Mouse (Mus musculus): ENCODE data around the gene Banp.

Gene Banp

DNA sequence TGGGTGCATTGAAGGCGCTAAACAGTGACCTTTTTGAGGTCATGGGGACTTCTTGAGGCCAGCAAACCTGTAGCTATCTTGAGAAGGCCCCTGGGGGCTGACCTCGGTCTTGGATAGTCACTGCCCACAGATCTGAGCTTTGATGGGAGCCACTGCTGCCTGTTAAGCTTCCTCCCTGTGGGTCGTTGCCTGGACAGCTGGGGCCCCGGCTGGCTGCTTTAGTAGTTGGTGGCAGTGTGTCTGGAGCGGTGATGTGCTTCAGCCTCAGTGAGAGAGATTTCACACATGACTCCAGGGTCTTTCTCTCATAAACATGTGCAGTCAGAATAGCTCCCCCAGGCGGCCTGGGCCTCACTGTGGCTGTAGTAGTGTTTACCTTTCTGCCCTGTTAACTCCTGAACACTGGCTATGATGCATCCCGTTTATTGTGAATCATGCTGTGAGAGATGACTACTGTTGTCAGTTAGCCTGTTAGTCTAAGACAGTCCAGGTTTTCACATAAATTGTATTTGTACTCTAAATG is 61.6 kb downstream of the Banp start:
- DNase-seq (ENCODE audit: low read depth in 1 of 2, low spot score in 2 of 2), result no peak

DNA sequence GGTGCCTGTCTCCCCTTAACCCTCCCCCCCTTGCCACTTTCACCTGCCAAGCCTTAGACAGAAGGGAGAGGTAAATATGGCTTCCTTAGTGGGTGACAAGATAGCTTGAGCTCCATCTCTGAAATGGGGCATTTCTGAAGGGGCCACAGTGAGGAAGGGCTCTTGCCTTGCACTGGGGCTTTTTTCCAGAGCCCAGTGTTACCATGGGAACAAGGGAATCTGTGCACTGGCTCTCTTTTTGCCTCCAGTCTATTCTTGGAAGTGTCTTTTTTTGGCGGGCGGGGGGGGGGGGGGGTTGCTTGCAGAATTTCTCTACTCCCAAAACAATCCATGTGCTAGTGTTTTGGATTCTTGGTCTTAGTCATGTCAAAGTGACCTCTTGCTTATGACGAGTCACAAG is 65.1 kb downstream of the Banp start:
- DNase-seq (ENCODE audit: low read depth in 1 of 2, low spot score in 2 of 2), result no peak

DNA sequence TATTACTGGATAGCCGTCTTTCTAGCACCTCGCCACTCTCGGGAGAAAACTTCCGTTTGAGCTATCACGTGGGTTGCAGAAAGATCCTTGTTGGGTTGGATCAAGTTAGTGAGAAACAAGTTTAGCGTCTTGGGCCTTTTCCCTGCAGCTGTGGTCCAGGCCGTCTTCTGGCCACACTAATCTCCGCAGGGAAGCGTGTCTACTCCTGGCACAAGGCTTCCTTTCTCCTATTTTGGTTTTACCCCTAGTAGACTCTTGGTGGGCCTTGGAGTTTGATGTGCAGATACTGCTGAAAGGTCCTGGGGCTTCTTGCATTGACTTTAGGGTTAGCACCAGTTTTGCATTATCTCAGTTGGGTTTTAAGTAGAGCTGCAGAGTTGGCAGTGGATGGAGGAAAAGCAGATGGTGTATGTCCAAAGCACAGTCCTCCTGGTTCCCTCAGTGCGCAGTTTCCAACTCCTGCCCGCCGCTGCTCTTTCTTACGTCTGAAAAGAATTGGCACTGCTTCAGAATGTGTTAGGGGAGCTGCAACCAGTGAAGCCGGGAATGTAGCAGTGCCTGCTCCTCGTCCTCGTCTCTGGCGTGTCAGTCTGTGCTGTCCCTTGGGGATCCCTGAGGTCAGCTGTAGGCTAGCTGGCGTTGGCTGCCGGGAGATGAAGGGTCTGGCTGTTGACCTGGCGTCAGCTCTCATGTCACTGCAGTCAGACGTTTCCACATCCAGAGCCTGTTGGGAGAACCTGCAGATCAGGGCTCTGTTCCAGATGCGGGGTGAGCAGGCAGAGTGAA is 68.7 kb downstream of the Banp start:
- no peak for DNase-seq (ENCODE audit: low read depth in 1 of 2, low spot score in 2 of 2)

DNA sequence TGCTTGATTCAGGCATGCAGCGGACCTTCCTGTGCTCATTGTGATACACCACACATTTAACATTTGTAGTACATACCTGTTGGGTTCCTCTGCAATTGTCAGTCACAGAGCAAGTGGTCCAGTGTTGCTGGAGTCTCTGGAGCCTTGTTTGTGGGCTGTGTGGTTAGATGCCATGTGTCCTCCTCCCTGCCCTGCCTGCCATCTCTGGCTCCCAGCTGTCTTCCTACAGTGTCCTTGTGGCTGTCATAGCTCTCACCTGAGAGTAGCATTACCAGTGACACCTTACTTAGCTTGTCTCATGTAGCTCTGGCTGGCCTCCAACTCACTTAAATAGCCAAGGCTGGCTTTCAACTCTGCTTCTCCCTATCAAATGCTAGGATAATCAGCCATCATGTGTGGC is 69.6 kb downstream of the Banp start:
- no peak for DNase-seq (ENCODE audit: low read depth in 1 of 2, low spot score in 2 of 2)

DNA sequence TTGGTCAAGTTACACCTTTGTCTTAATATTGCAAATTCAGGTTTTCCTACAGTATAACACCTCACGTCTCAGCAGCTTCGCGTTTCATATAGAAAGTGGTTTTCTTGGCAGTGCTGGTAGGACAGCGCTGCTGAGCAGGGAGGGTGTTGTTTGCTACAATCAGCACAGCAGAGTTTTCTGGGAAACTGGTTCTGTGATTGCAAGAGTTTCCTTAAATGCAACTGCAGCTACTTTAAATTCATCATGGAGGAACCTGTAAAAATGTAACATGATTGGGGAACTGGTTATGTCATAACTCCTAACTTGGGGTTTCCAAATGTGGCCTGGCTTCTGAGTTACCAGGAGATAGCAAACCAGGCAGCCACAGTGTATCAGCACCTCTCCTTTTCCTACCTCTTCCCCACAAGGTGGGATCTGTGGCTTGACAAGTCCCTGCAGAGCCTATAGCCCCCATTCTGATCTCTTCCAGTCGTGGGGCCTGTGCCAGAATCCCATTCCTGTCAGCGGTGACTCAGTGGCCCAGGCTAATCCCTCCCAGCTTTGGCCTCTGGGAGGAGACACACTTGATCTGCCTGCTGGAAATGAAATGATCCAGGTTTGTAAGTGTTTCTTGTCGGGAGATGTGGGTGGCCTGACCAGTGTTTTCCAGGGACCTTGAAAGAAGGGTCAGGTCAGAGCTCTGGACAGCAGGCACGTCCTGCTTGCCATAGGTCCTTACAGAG is 70.7 kb downstream of the Banp start:
- DNase-seq (ENCODE audit: low read depth in 1 of 2, low spot score in 2 of 2), result no peak

DNA sequence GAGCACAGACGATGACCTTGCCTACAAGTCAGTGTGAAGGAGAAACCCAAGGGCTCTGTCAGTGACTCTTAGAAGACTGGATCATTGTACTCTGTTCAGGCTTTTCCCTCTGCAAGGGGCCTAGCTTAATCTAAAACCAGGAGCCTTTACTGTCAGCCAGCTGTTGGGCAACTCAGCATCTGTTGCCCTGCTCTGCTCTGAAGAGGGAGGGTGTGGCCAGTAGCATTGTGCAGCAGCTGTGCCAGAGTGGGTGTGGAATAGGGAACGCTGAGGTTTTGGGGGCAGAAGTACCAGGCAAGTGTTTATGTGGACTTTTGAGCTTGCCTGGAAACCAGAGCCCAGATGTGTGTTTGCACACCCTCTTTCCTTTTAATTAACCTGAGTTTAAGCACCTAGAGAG is 72.2 kb downstream of the Banp start:
- DNase-seq (ENCODE audit: low read depth in 1 of 2, low spot score in 2 of 2), result no peak

DNA sequence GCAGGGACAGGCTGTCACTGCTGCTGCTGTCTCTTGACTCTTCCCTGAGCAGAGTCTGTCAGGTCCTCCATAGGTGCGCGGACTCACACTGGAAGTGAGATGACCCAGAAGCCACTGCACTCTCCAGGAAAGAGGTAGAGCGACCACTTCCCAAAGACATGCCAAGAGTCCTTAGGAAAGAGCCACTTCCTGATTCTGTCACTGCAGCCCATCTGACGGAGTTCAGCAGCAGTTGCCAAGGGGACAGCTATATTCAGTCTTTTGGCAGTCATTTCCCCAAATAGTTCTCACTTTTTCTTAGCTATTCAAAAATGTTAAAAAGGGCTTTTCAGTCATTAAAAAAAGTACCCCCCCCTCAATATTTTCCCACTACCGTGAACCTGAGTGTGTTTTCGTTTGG is 72.7 kb downstream of the Banp start:
- DNase-seq (ENCODE audit: low read depth in 1 of 2, low spot score in 2 of 2), result no peak

DNA sequence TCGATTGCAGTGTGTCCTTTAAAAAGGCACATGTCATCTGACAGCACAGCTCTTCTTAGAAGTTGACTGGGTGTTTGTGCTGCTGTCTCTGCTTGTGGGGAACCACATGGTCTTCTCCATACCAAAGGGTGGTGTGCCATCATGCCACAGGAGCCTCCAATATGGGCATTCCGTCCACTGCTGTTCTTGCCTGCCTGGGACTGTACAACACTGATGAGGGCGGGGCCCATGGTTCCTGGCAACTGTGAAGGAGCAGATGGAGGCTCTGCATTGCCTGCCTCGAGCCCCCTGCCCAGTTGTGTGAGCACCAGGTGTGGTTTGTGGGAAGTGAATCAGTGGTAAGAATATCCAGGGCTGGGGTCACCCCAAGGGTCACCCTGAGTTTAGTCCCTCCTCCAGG is 73.2 kb downstream of the Banp start:
- no peak for DNase-seq (ENCODE audit: low read depth in 1 of 2, low spot score in 2 of 2)

DNA sequence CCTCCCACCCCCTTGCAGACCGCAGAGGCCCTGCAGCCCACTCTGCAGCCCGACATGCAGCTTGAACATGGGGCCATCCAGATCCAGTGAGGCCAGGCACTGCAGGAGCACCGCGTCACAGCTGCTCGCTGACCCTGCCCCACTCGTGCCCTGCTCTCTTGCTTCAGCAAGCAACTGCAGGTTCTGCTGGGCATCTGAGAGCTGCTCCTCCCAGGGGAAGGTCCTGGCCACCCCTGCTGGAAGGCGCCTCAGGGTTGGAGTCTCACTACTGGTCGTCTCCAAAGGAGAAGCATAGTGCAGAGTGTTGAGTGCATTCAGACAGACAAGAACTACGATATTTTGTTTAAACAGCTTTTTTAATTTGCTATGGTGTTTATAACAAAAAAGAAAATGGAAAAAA is 76.0 kb downstream of the Banp start:
- no peak for DNase-seq (ENCODE audit: low read depth in 1 of 2, low spot score in 2 of 2)

DNA sequence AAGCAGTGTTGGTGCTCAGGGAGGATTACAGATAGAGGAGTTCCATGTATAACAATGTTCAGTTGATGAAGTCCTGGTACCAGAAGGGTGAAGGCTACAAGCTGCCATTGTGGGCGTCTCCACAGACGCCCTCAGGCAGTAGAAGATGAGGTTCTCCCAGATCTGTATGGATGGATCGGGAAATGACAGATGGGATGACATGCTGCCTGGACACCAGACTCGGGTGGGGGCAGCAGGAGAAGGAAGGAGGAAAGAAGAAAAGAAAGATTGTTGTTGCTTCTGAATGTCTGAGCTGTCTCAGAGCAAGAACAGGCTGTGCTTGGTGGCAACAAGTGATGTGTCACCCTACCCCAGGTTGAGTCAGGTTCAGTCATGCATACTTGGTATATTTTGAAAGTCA is 78.6 kb downstream of the Banp start:
- DNase-seq (ENCODE audit: low read depth in 1 of 2, low spot score in 2 of 2), result no peak

DNA sequence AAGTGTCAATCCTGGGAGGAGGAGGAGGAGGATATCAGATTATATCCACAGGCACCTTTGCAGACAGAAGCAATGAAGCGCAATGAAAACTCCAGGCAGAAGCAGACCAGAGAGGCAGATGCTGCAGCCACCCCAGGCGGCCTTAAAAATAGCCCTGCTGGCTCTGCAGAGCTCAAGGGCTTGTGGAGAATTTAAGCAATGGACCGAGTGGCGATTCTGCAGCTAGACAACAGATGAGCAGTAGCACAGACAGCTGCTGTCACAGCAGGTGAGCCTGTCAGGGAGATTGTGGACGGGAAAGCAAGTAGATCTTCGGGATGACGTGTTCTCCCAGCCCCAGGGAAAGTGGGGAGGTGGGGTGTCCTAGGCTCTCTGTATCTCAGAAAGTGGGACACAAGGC is 81.4 kb downstream of the Banp start:
- no peak for DNase-seq (ENCODE audit: low read depth in 1 of 2, low spot score in 2 of 2)

DNA sequence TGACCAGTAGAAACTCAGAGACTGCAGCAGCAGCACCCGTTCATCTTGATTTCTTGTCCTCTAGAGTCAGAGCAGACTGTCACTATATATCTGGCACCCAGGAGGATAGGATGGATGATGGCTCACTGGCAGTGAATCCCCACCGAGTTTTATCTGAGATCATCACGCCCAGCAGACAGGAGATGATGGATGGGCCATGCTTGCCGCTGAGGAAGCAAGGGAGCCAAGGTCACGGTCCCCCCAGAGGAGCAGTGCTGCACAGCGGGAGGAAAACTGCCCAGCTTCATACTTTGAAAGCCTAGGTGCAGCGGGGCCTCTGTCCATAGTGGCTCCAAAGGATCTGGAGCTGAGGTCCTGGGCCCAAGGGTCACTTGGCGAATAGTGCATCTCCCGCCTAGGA is 83.2 kb downstream of the Banp start:
- no peak for DNase-seq (ENCODE audit: low read depth in 1 of 2, low spot score in 2 of 2)

DNA sequence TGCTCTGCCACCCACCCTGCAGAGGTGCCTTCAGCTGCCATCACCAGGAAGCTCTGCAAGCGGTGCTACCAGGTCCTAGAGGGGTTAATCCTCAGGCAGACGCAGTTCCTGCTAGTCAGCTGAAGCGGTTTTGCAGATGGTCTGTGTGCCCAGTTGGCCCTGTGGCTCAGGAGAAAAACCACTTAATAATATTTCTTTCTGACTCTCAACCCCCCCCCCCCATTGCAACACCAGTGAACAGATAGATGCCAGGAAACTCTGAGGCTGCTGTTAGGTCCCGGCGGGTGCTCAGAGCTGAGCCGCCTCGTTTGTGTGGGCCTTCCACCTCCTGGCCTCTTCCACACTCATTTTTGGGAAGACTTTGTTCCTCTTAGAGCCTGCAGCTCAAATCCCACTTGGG is 86.0 kb downstream of the Banp start:
- no peak for DNase-seq (ENCODE audit: low read depth in 1 of 2, low spot score in 2 of 2)

DNA sequence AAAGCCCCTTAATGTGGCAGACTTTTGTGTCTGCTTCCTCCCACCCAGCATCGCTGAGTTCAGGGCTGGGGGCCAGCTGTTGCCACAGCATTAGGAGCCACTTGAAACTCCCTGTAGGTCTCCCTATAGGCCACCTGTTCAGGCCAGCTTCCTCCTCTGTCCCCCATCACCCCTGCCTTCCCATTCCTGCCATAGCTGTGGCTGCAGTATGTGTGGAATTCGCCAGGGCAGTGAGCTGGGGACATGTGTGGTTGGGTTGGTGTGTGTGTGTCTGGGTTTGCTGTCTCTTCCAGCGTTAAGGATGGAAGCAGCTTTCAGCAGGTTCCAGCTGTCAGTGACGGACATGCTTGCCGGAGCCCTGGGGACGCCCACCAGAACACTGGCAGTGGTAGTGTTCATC is 86.8 kb downstream of the Banp start:
- DNase-seq (ENCODE audit: low read depth in 1 of 2, low spot score in 2 of 2), result no peak

DNA sequence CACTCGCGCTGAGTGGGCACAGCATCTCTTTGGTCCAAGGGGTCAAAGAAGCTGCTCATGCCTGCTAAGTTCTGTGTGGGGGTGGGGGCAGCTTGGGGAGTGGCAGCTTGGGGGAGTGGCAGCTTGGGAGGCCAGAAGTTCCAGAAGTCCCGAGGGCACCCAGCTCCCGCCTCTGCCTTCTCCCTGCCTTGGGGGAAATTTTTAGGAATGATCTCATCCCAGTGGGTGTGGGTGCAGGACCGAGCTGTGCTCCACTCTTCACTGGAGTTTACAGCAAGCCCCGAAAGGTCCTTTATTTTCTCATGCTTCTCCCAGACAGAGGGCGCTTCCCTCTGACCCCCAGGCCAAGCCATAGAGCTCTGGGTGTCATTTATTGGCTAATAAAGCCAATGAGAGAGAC is 87.7 kb downstream of the Banp start:
- no peak for DNase-seq (ENCODE audit: low read depth in 1 of 2, low spot score in 2 of 2)

DNA sequence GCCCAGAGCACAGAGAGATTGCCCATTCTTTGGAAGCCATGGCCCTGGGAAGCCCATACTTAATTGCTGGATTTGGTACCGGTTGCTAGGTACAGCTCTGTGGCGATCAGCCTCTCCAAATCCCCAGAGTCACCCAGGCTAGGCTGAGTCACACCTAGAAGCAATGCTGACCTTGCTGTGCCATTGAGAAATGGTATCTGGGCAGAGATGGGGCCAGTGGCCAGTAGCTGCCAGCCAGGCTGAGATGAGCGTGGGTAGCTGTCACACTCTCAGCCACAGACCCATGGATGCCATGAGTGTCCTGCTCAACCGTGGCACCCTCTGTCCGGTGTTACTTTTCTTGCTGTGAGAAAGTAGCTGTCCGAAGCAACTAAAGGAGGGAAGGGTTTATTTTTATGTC is 88.5 kb downstream of the Banp start:
- DNase-seq (ENCODE audit: low read depth in 1 of 2, low spot score in 2 of 2), result no peak

DNA sequence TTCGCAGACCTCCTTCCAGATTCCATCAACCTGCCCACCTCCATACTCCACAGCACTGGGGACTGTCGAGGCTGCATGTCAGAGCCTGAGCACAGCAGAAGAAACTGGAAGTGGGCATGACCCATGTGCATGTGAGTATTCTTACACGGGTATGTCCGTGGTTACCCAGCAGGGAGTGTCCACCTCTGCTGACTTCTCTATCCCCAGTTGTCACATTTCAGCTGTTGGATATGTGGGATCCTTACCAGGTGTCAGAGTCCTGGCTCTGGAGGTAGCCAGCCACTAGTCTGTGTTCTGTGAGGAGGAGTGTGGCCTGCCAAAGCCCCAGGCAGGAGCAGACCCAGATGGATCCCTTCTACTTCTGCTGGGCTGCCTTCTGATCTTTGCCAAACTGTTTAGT is 89.9 kb downstream of the Banp start:
- no peak for DNase-seq (ENCODE audit: low read depth in 1 of 2, low spot score in 2 of 2)

DNA sequence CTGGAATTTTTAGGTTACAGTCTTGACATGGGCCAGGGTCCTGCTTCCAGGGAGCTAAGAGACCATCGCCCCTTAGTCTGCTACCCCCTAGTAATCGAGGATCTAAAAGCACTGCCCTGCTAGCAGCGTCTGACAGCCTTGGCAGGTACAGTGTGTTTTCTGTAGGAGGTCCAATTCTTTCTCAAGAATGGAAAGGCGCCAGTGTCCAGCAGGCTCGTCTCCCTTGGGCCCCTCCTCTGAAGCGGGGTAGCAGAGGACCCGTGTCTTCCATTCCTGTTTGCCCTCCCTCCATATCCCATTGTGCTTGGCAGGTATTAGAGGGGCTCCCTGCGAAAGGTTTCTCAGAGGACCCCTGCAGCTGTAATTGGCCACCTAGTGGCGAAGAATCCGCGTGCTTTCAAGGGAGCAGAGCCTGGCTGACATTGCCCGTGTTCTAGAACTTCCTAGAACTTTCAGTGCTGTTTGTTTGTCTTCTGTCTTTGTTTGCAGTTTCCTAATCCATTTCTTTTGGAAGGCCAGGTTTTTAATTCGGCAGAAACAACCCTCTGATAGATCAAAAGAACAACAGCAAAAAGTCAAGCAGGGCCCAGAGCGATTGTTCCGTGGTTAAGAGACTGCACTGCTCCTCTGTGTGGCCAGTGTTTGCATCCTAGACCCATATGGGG is 97.8 kb downstream of the Banp start:
- no peak for DNase-seq (ENCODE audit: low read depth in 1 of 2, low spot score in 2 of 2)

DNA sequence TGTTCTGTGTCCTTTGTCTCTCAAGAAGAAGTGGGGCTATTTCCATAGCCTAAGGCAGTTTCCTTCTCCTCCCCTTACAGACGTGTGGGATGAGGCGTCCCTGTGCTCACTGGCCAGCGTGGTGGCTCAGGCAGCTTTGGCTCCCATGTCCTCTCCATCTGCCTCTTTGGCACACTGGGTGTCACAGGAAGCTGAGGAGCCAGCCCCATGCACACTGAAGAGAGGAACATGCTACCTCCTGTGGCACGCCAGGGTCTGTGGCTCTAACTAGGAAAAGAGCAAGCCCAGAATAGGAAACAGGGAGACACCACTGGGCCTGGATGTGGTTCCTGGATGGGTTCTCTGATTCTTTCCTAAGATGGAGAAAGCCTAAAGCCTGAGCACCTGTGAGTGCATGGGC is 99.7 kb downstream of the Banp start:
- DNase-seq (ENCODE audit: low read depth in 1 of 2, low spot score in 2 of 2), result no peak

DNA sequence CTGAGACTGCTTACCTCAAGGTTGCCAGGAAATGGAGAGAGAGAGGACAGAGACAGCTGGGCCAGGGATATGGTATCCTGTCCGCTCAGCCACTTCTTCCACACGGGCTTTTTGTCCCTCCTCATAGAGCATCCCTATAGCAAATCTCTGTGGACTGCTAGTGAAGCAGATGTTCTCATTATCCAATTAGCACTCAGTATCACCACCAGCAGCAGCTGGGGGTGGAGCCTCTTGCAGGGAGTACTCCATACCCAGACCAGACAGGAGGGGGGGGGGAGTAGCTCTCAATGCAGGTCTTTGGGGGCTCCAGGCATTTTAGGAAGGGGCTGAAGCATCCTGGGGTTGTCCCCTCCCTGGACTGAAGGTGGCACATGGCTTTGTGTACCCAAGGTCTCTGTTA is 100.4 kb downstream of the Banp start:
- no peak for DNase-seq (ENCODE audit: low read depth in 1 of 2, low spot score in 2 of 2)

DNA sequence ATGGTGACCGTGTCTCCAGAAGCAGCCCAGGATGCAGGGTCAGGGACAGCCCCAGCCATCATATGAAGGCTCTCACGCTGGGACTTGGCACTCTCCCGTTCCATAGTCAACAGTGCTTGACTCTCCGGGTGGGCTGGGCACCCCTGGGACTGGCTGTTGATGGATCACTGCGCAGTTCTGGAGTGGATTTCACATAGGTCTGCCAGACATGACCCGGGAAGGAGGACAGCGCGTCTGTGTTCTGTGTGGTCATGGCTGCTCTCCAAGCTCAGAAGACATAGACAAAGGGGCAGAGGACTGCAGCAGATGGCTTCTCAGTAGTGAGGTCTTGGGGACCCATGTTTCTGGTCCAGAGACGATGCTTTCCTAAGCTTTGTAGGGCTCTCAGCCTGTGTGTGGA is 101.1 kb downstream of the Banp start:
- DNase-seq (ENCODE audit: low read depth in 1 of 2, low spot score in 2 of 2), result no peak

DNA sequence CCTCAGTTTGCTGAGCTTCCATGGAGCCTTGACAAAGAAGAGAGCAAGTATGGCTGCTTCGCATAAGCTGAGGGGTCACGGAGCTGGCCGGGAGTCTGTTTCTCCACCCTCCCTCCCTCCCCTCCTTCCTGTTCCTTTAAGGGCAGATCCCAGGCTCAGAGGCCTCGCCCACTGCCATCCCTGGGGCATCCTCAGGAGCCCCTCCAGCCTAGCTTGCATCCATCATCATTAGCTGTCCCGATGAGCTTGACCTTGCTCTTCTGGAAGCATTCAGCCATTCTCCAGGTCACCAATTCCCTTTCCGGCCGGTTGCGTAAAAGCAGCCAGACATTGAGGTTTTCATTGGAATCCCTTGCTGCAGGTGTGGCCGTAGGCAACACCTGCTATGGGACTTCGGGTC is 105.8 kb downstream of the Banp start:
- DNase-seq (ENCODE audit: low read depth in 1 of 2, low spot score in 2 of 2), result no peak

Measured in monocyte, adult 2 months (primary cell).